Mouse (Mus musculus) hindbrain, embryonic 16.5 days (tissue): ENCODE measurements around the gene Bbox1. TPM values are rescaled to one million over a fixed set of nuclear protein-coding genes. Genes with fewer than 3 reads are reported as not detected.

Experiments used
- ATAC-seq: fragments of 200-750 bp; cut with Nextera tagmentation; 2 replicates; pipeline ENCODE4 v1.8.0; 2017; ENCODE audit warnings: moderate TSS enrichment, moderate library complexity
- H3K27ac ChIP-seq: fragments of 300-500 bp; sonication (generic); 2 replicates; pipeline ENCODE4 v1.5.1; 2014; ENCODE audit warnings: low read depth, mild to moderate bottlenecking, control low read depth, low read length, moderate library complexity
- H3K27me3 ChIP-seq: fragments of 300-500 bp; sonication (generic); replicated peaks from 2 replicates; pipeline ENCODE4 v1.6.1; 2014; ENCODE audit warnings: low read length; ENCODE audit not compliant: control insufficient read depth, insufficient read depth
- H3K36me3 ChIP-seq: fragments of 300-500 bp; sonication (generic); 2 replicates; pipeline ENCODE4 v1.6.1; 2014; ENCODE audit warnings: mild to moderate bottlenecking, low read length, moderate library complexity, mixed read lengths; ENCODE audit not compliant: control insufficient read depth, insufficient read depth
- H3K4me1 ChIP-seq: fragments of 300-500 bp; sonication (generic); 2 replicates; pipeline ENCODE4 v1.6.1; 2014; ENCODE audit warnings: low read depth, low read length; ENCODE audit not compliant: control insufficient read depth, insufficient read depth
- H3K4me2 ChIP-seq: fragments of 300-500 bp; sonication (generic); 2 replicates; pipeline ENCODE4 v1.6.1; 2014; ENCODE audit warnings: mild to moderate bottlenecking, low read length, control low read depth, moderate library complexity
- H3K4me3 ChIP-seq: fragments of 300-500 bp; sonication (generic); 2 replicates; pipeline ENCODE4 v1.5.1; 2014; ENCODE audit warnings: mild to moderate bottlenecking, low read length, control low read depth, moderate library complexity
- H3K9ac ChIP-seq: fragments of 300-500 bp; sonication (generic); 2 replicates; pipeline ENCODE4 v1.6.1; 2014; ENCODE audit warnings: low read depth, mild to moderate bottlenecking, control low read depth, low read length, moderate library complexity
- H3K9me3 ChIP-seq: fragments of 300-500 bp; sonication (generic); 2 replicates; pipeline ENCODE4 v1.6.1; 2014; ENCODE audit warnings: mild to moderate bottlenecking, low read length, moderate library complexity; ENCODE audit not compliant: control insufficient read depth
- WGBS: fragments of 180-500 bp; shearing (Covaris S2); extraction: QIAGEN DNeasy Blood & Tissue Kit; methylation state at CpG from one replicate; pipeline ENCODE4 v1.1.7; 2014; 5-methylcytosine and 5-hydroxymethylcytosine counted together
- polyA plus RNA-seq: library from polyadenylated mRNA; unstranded; fragments of >200 nt; fragmentation: Nextera tagmentation; extraction: Ambion mirVana; gene quantifications from 2 replicates; pipeline ENCODE4 v1.2.1, GENCODE M21; 2015

Bbox1 gene
- polyA plus RNA-seq, 1 experiment from 2014 or later: 0.39 TPM

DNA sequence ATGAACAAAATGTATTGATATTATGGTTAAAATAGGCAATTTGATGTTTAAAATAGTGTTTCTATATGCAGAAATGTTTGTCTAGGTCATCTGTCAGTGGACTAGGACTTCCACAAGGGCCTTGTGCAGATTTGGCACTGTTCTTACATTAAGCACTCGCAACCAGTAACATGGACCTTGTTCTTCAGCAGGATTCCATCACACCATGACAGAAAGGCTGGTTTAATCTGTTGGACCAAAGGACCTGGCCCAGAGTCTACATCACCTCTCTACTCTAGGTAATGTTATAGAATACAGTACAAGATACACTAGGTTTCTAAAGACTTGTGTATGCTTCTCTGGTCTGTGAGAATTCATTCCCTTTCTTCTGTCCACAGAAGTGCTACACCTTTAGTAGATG is 4.4 kb upstream of the Bbox1 start:
- Histone ChIP-seq H3K9me3 (no peaks in the 10 kb centered on the region), H3K4me3 (no peak overlapping the region), H3K36me3 (no peaks in the 10 kb centered on the region), H3K4me1 (no peaks in the 10 kb centered on the region), H3K9ac (no peak overlapping the region), H3K27me3 (no peaks in the 10 kb centered on the region), H3K4me2 (no peak overlapping the region), H3K27ac (no peak overlapping the region)
- no peak for ATAC-seq
- WGBS: 93% methylated on average over 1 of the region's 1 CpGs

GRCm38 (mm10) chr2:110316116-110316883 is 1.9 kb upstream of the Bbox1 start:
- H3K36me3 ChIP-seq: no peaks in the 10 kb centered on the region
- no peak overlapping the region for H3K4me2 ChIP-seq
- H3K27me3 ChIP-seq: no peaks in the 10 kb centered on the region
- H3K27ac ChIP-seq: no peak overlapping the region
- WGBS: 21% methylated on average over 3 of the region's 3 CpGs
- H3K9ac ChIP-seq: no peak overlapping the region
- no peaks in the 10 kb centered on the region for H3K4me1 ChIP-seq
- no peaks in the 10 kb centered on the region for H3K9me3 ChIP-seq
- ATAC-seq: no peak
- no peak overlapping the region for H3K4me3 ChIP-seq

DNA sequence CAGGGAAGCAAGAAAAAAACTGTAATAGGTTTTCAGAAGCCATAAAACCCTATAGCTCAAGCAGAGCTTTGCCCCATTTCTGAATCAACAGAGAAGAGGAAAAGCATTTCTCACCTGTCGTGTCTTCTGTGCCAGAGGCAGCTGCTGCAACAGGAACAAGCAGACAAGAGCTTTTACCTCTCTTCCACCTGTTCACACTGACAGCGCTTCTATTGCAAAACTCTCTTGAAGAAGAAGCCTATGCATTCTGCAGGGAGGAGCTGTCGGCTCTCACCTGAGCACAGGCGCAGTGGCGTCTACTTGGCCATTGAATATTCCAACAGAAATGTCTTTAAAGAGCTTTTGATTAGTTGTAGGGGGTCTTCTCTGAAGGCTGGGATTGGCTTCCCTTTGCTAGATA is 286 bp downstream of the Bbox1 start:
- H3K4me2 ChIP-seq: no peak overlapping the region
- H3K9me3 ChIP-seq: no peaks in the 10 kb centered on the region
- H3K4me3 ChIP-seq: no peak overlapping the region
- H3K4me1 ChIP-seq: no peaks in the 10 kb centered on the region
- no peak overlapping the region for H3K27ac ChIP-seq
- H3K36me3 ChIP-seq: no peaks in the 10 kb centered on the region
- H3K9ac ChIP-seq: no peak overlapping the region
- no peak for ATAC-seq
- no peaks in the 10 kb centered on the region for H3K27me3 ChIP-seq
- 85% methylated on average over 5 of the region's 5 CpGs for WGBS

- H3K9ac ChIP-seq: no peak overlapping the region
- no peaks in the 10 kb centered on the region for H3K9me3 ChIP-seq
- H3K4me1 ChIP-seq: no peaks in the 10 kb centered on the region
- 66% methylated on average over 2 of the region's 2 CpGs for WGBS
- no peak for ATAC-seq
- H3K27ac ChIP-seq: no peak overlapping the region
- no peaks in the 10 kb centered on the region for H3K27me3 ChIP-seq
- H3K36me3 ChIP-seq: no peaks in the 10 kb centered on the region
- H3K4me2 ChIP-seq: no peak overlapping the region
- H3K4me3 ChIP-seq: no peak overlapping the region
These were observed 995 bp downstream of the Bbox1 start for GRCm38 (mm10) chr2:110313305-110313824.

DNA sequence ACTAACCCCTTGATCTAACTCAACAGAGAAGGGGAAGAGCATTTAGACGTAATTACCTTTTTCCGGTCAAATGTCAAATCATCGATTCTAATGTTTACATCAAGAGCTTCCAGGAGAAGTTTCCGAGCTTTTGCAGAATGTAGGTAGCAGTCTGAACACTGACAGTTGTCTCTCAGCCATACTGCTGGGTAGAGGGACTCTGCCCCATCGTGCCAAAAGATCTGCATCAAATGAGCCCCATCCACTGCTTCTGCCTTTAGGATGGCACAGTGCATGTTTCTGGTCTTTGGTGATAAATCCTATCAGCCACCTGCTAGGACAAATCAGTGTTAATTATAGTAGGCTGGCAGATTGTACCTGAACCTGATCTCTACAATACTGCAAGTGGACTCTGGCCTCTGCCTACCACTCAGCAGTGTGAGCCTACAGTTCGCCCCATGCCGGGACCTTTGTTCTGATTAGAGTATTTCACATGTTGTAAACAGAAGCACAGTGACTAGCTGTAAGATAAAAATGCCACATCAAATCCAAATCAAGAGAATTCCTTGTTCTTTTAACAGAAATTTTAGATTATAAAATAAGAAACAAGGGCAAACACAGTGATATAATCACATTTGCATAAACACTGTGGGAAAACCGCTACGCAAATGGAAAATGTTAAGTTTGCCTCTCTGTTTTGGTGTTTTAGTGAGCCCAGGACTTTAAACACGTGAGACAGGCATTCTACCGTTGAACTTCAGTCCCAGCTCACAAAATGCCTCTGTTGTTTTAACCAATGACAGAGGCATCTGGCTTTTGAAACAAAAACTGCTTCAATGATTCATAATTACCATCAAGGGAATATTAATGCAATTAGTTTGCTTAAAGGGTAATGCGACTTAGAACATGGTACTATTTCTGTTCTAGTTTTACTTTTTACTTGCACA is 8.7 kb downstream of the Bbox1 start:
- H3K4me1 ChIP-seq: no peaks in the 10 kb centered on the region
- WGBS: 87% methylated on average over 12 of the region's 12 CpGs
- H3K9ac ChIP-seq: no peak overlapping the region
- 0 out of 2 replicates have a peak, but pooled peaks have one; percentile 27 for ATAC-seq
- H3K4me3 ChIP-seq: no peak overlapping the region
- no peaks in the 10 kb centered on the region for H3K27me3 ChIP-seq
- no peak overlapping the region for H3K27ac ChIP-seq
- no peak overlapping the region for H3K4me2 ChIP-seq
- no peaks in the 10 kb centered on the region for H3K9me3 ChIP-seq
- H3K36me3 ChIP-seq: no peaks in the 10 kb centered on the region

- H3K4me1 ChIP-seq: no peaks in the 10 kb centered on the region
- no peaks in the 10 kb centered on the region for H3K27me3 ChIP-seq
- H3K4me2 ChIP-seq: no peak overlapping the region
- H3K9me3 ChIP-seq: no peaks in the 10 kb centered on the region
- no peak overlapping the region for H3K9ac ChIP-seq
- no peak overlapping the region for H3K4me3 ChIP-seq
- ATAC-seq: no peak
- 86% methylated on average over 2 of the region's 2 CpGs for WGBS
- no peak overlapping the region for H3K27ac ChIP-seq
- no peaks in the 10 kb centered on the region for H3K36me3 ChIP-seq
These were observed 12.1 kb downstream of the Bbox1 start for GRCm38 (mm10) chr2:110302261-110302660.

DNA sequence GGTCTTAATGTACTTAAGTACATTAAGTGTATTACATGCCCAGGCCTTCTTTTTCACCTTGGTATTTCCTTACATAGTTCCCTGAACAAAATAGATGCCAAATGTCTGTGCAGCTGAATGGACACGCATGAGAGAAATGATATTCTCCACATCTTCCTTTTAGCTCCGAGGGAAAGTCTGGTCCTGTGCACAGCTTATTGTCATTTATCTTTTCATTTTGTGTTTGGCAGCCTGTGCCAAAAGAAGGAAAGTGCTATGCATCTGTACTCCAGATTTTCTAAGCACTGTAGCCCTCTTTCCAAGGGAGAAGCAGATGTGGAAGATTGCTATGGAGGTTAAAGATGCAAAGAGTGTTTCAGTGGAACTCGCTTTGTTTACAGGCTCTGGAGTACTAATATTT is 13.0 kb downstream of the Bbox1 start:
- Histone ChIP-seq H3K27ac (no peak overlapping the region), H3K4me3 (no peak overlapping the region), H3K9me3 (no peaks in the 10 kb centered on the region), H3K4me2 (no peak overlapping the region), H3K27me3 (no peaks in the 10 kb centered on the region), H3K36me3 (no peaks in the 10 kb centered on the region), H3K4me1 (no peaks in the 10 kb centered on the region), H3K9ac (no peak overlapping the region)
- 70% methylated on average over 3 of the region's 3 CpGs for WGBS
- no peak for ATAC-seq

DNA sequence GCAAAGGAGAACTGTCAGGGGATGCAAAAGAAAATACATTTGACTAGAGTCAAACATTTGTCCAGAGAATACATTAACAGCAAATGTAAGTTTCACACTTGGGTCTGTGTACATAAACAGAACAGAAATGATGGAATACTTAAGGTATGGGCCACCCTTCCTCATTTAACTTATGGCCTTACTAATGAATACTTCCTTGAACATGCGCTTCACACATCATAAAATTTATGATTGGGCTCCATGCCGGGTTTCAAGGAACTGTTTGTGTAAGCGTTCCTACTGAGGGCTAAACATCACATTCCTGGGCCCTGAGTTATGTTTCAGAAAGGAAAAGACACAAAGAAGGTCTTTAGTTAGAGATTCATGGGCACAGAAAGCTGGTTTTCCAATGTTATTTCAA is 19.4 kb downstream of the Bbox1 start:
- Histone ChIP-seq H3K36me3 (no peaks in the 10 kb centered on the region), H3K4me3 (no peak overlapping the region), H3K9ac (no peak overlapping the region), H3K9me3 (no peaks in the 10 kb centered on the region), H3K4me2 (no peak overlapping the region), H3K27ac (no peak overlapping the region), H3K27me3 (no peaks in the 10 kb centered on the region), H3K4me1 (no peaks in the 10 kb centered on the region)
- ATAC-seq: no peak
- WGBS: 75% methylated on average over 3 of the region's 3 CpGs

DNA sequence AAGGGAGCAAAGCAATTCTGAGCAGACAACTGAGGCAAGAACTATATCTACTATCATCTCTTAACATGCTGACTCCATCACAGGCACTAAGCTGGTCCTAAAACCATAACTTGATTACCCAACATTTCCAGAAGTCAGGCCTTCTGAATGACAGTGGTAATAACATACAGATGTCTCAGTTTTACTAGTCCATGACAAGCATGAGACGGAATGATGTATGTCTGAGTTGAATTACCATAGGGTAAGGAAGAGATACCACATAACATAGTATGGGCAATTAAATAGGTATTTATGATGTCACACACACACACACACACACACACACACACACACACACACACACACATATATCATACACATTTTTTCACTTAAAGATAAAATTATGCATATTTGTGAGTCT is 26.4 kb downstream of the Bbox1 start:
- WGBS: 96% methylated on average over 1 of the region's 1 CpGs
- no peak overlapping the region for H3K27ac ChIP-seq
- no peak for ATAC-seq
- H3K9me3 ChIP-seq: no peaks in the 10 kb centered on the region
- no peak overlapping the region for H3K4me2 ChIP-seq
- H3K27me3 ChIP-seq: no peaks in the 10 kb centered on the region
- H3K4me1 ChIP-seq: no peaks in the 10 kb centered on the region
- H3K9ac ChIP-seq: no peak overlapping the region
- H3K4me3 ChIP-seq: no peak overlapping the region
- H3K36me3 ChIP-seq: no peaks in the 10 kb centered on the region
